Mouse (Mus musculus): ENCODE measurements around the gene Eif5.

Eif5 gene

GRCm38 (mm10) chr12:111560286-111560685, 22.5 kb downstream of the Eif5 start:
- intact Hi-C loops (cut with DNase I): no loop called here

GRCm38 (mm10) chr12:111562276-111562814, 24.5 kb downstream of the Eif5 start:
- intact Hi-C loops (cut with DNase I): no loop called here

- intact Hi-C loops (cut with DNase I): no loop called here
Measured at GRCm38 (mm10) chr12:111563076-111563629, 25.3 kb downstream of the Eif5 start.

- intact Hi-C loops (cut with DNase I): no loop called here
Measured at GRCm38 (mm10) chr12:111565363-111565762, 27.5 kb downstream of the Eif5 start.

GRCm38 (mm10) chr12:111568836-111569235, 31.0 kb downstream of the Eif5 start:
- intact Hi-C loops (cut with DNase I): no loop called here

GRCm38 (mm10) chr12:111572406-111572805, 34.6 kb downstream of the Eif5 start:
- intact Hi-C loops (cut with DNase I): no loop called here

GRCm38 (mm10) chr12:111573315-111573714, 35.5 kb downstream of the Eif5 start:
- intact Hi-C loops (cut with DNase I): no loop called here

GRCm38 (mm10) chr12:111574074-111574886, 36.5 kb downstream of the Eif5 start, which contains the start of gene Mark3:
Gene Mark3, plus strand, starts transcription at chr12:111574523.
- intact Hi-C loops (cut with DNase I): no loop called here

- intact Hi-C loops (cut with DNase I): loop anchor here (5.0 kb wide), 1 partner anchor 38 kb away; the partner anchor contains the start of gene Eif5
Measured at GRCm38 (mm10) chr12:111574887-111575838, 37.3 kb downstream of the Eif5 start.

GRCm38 (mm10) chr12:111583058-111583457, 45.2 kb downstream of the Eif5 start:
- intact Hi-C loops (cut with DNase I): no loop called here

GRCm38 (mm10) chr12:111584401-111584800, 46.6 kb downstream of the Eif5 start:
- intact Hi-C loops (cut with DNase I): no loop called here

GRCm38 (mm10) chr12:111587252-111587651, 49.4 kb downstream of the Eif5 start:
- intact Hi-C loops (cut with DNase I): no loop called here

- intact Hi-C loops (cut with DNase I): no loop called here
Measured at GRCm38 (mm10) chr12:111592407-111593021, 54.7 kb downstream of the Eif5 start.

GRCm38 (mm10) chr12:111593775-111594174, 56.0 kb downstream of the Eif5 start:
- intact Hi-C loops (cut with DNase I): no loop called here
